Mouse (Mus musculus): ENCODE results near the gene Zfp646.

DNA sequence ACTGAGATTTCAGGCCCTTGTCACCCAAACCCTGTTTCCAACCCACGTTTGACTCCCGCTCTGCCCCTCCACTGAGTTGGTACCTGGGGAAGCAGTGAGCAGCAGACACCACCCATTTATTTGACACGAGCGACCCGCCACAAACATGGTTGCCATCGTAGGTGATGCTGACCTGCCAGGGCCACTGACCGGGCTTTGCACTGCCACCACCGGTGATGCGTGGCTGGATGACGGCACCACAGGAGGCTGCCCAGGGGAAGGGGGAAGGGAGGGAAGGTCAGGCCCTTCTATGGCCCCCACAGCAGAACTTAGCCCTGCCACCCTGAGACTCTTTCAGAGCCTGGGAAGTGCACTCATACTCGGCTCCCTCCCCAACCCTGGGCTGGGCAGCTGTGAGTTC is 51.7 kb downstream of the Zfp646 start:
- no peak for TF ChIP-seq POLR2A (IDR thresholded peaks at IDR 0.05; ENCODE audit: low read depth, low read length)
- no peak for TF ChIP-seq CTCF (IDR thresholded peaks at IDR 0.05; ENCODE audit: extremely low read depth, insufficient read depth, insufficient read length, insufficient replicate concordance)

Measured in spleen, adult 2 months (tissue).